Mouse (Mus musculus) megakaryocyte progenitor cell, adult 5-6 weeks (primary cell): ENCODE results near the gene Cfap77. TPM values are rescaled to one million over a fixed set of nuclear protein-coding genes. Genes with fewer than 3 reads are reported as not detected.
A peak's percentile ranks its signal among the peaks of the same experiment; 100 is the strongest.

Source experiments
- ATAC-seq: replicated peaks from 2 replicates; pipeline ENCODE4 v1.8.0; 2016; ENCODE audit warnings: mild to moderate bottlenecking, moderate TSS enrichment, inconsistent platforms; ENCODE audit not compliant: poor library complexity
- total RNA-seq, 2 experiments: library from RNA; stranded (forward) in 1 of 2; stranded (reverse) in 1 of 2; fragments of 157-497, 149-512 nt in 1 of 2; fragments of 200-1000 nt in 1 of 2; gene quantifications; 2 replicates each; pipeline versions ENCODE4 v1.2.3 to v1.2.4; 2015 to 2017

Cfap77 gene
- total RNA-seq, 2 experiments from 2014 or later, result 0.17 TPM; not detected in 1

DNA sequence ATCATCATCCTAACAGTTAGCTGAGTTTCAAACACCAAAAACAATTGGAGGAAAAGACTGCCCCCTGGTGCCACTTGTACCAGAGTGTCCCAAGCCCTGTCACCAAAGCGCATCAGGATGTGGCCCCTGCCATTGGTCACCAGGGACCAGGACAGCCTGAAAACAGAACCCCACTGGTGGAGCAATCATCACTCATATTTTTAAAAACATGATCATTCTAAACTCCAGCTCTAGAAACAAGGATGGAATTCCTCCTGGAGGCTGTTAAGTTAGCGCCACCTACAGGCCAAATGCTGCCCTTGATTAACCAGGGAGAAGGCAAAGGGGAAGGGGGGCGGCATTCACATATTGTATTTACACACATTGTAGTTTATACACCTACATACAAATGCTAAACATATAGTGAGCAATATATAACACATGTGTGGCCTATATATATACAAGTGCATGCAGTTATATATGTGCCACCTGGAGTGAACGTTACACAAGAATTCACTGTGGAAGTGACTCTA is 1.9 kb downstream of the Cfap77 start:
- ATAC-seq, result peak; percentile 60

GRCm38 (mm10) chr2:29051932-29052331 is 2.9 kb downstream of the Cfap77 start:
- ATAC-seq, result no peak

GRCm38 (mm10) chr2:29046151-29046550 is 8.7 kb downstream of the Cfap77 start:
- no peak for ATAC-seq

GRCm38 (mm10) chr2:29042124-29042523 is 12.7 kb downstream of the Cfap77 start:
- ATAC-seq, result 0 out of 2 replicates have a peak, but pooled peaks have one; percentile 14

- ATAC-seq, result no peak
Measured at GRCm38 (mm10) chr2:29041477-29041768, 13.4 kb downstream of the Cfap77 start.

DNA sequence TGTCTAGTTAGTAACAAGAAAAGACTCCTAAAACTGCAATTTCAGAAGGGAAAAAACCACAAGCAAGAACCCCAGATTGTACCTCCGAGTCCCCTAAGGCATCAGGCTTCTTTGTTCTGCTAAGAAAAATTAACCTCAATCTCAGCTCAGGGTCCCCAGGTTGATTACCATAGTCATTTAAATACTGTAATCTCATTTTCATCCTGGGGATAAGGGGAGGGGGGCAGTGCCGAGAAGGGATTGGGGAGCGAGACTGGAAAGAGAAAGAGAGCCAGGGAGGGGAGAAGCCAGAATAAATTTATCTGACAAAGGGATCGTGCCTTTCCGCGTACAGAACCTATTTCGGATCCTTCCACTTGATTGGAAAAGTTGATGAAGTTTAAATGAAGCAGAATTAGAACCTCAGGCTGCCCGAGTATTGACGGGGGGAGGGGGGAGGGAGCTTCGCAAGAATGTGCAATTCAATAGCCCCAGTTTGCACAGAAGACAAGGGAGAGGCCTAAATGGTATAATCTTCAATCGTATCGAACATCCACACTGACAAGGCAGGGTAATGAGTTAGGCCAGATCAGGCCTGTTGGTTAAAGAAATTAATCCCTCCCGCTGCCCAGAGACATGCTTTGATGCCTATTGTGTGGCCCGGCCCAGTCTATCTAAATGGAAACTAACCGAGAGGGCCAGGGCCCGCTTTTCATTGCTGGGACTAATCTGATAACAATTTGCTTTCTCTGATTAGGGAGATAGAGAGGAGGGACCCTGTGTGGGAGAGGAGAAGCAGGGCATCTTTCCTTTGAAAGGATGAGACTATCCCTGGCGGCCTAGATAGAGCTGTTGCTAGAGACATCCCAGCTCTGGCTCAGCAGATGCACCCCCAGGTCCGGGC is 14.0 kb downstream of the Cfap77 start:
- no peak for ATAC-seq

DNA sequence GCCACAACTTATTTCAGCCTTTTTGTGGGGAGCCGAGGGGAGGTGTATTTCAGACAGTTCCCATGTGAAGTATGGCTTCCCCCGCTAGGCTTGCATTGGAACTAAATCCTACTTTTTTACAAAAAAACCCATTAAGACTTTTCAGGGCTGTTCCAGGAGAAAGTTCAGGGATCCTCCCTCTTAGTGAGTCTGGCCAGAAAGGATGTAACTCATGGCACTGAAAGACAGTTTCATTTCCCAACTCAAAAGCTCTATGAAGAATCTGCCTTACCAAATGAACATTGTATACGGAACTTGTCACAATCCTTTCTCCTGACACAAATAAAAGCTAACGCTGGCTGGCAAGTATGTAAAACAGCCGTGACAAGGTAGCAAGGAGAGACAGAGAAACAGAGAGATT is 15.1 kb downstream of the Cfap77 start:
- ATAC-seq, result no peak

- ATAC-seq, result no peak
Measured at GRCm38 (mm10) chr2:29035698-29036097, 19.2 kb downstream of the Cfap77 start.

- no peak for ATAC-seq
Measured at GRCm38 (mm10) chr2:29034542-29035475, 20.1 kb downstream of the Cfap77 start.

DNA sequence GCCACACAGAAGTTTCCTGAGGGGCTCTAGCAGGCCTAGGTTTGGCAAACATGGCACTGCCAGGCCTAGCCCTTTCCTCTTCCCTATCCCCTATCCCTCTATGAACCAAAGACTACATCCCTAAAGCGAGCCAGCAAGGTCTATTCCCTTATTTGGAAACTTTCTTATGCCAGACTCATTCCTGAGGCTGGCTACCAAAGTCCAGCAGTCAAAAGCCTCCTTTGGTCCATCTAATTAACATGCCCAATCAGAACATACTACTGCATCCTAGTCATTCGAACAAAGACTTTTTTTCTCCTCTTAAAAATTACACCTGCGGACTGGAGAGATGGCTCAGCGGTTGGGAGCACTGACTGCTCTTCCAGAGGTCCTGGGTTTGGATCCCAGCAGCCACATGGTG is 22.9 kb downstream of the Cfap77 start:
- ATAC-seq, result no peak

GRCm38 (mm10) chr2:29030048-29030734 is 24.7 kb downstream of the Cfap77 start:
- no peak for ATAC-seq

- no peak for ATAC-seq
Measured at GRCm38 (mm10) chr2:29025284-29025683, 29.6 kb downstream of the Cfap77 start.

- no peak for ATAC-seq
Measured at GRCm38 (mm10) chr2:29023001-29023400, 31.9 kb downstream of the Cfap77 start.

GRCm38 (mm10) chr2:29021025-29021424 is 33.8 kb downstream of the Cfap77 start:
- no peak for ATAC-seq

DNA sequence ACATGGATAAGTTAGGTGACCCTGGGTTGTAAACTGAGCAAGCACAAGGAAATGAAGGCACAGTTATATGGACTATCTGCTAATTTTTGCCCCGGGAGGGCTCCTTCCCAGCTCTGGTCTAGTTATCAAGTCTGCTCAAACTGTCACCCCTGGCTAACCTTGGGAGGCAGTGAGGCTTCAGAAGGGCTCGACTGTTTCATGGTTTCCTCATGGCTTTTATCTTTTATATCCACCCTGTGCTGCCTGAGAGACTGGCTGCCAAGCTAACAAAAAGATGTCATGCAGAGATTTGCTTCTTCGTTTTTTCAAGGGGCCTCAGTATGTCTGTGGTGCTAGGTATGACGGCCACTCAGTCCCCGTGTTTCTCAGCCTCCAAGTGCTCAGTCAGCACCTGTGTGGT is 36.2 kb downstream of the Cfap77 start:
- peak; percentile 80 for ATAC-seq

- no peak for ATAC-seq
Measured at GRCm38 (mm10) chr2:29016599-29017587, 38.0 kb downstream of the Cfap77 start.

DNA sequence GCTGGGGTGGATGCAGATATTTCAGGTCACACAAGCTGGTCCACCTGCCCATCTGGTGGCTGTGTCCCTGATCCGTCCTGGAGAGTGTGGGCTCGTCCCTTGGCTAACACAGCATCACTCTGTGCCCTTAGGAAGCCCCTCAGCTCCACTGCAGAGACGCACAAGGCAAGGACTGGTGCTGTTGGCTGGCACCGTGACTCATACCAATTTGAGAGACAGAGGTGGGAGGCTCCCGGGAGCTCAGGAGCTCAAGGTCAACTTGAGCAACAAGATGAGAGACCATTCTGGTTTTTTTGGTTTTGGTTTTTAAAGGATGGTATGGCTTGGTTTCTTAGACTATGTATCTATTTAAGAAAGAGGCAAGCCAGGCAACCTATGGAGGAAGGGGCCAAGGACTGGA is 42.3 kb downstream of the Cfap77 start:
- no peak for ATAC-seq

DNA sequence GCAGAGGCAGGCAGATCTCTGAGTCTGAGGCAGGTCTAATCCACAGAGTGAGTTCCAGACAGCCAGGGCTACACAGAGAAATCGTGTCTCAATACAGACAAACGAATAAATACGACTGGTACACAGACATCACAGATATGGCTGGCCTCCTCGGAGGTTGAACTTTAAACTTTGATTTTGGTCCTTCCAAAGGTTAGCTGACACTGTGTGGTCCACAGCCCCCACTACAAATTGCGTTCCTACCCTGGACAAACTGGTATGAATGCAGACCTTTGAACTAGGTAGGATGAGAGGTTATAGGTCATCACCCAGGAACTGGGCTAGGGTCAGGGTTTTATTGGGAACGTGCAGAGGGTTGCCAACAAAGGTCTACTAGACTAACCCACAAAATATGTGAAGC is 47.2 kb downstream of the Cfap77 start:
- no peak for ATAC-seq

GRCm38 (mm10) chr2:29006455-29007034 is 48.3 kb downstream of the Cfap77 start:
- no peak for ATAC-seq
